Mouse (Mus musculus): ENCODE measurements around the gene Dpm1. TPM values are rescaled to one million over a fixed set of nuclear protein-coding genes. Genes with fewer than 3 reads are reported as not detected.

Gene Dpm1
- polyA plus RNA-seq, 1 experiment, result 54.7 TPM

- Histone ChIP-seq H3K4me3 (ENCODE audit: low read depth, low read length) (no peak overlapping the region), H3K27ac (ENCODE audit: insufficient read depth, low read length) (0 out of 2 replicates have a peak overlapping the region, but pooled peaks have one; percentile 17), H3K36me3 (ENCODE audit: control insufficient read depth, insufficient read depth, low read length, poor library complexity, severe bottlenecking) (peaks cover 39% of the 10 kb centered on the region), H3K27me3 (ENCODE audit: control insufficient read depth, insufficient read depth, low read length, poor library complexity, severe bottlenecking) (no peaks in the 10 kb centered on the region), H3K9me3 (replicated peaks; ENCODE audit: control insufficient read depth, insufficient read depth, low read length, poor library complexity, severe bottlenecking) (no peaks in the 10 kb centered on the region), H3K4me1 (ENCODE audit: control insufficient read depth, insufficient read depth, low read length) (peaks cover 1% of the 10 kb centered on the region), H3K9ac (ENCODE audit: low read depth, poor library complexity, severe bottlenecking) (no peak overlapping the region)
- no peak for TF ChIP-seq POLR2A (IDR thresholded peaks at IDR 0.05; ENCODE audit: insufficient read depth, low read length)
- TF ChIP-seq CTCF (IDR thresholded peaks at IDR 0.05; ENCODE audit: low read depth, low read length), result peak; percentile 66
Measured at GRCm38 (mm10) chr2:168213788-168214397, 16.5 kb downstream of the Dpm1 start.

GRCm38 (mm10) chr2:168207883-168208282 is 22.5 kb downstream of the Dpm1 start:
- Histone ChIP-seq H3K4me1 (ENCODE audit: control insufficient read depth, insufficient read depth, low read length) (peaks cover 1% of the 10 kb centered on the region), H3K9ac (ENCODE audit: low read depth, poor library complexity, severe bottlenecking) (no peak overlapping the region), H3K9me3 (replicated peaks; ENCODE audit: control insufficient read depth, insufficient read depth, low read length, poor library complexity, severe bottlenecking) (no peaks in the 10 kb centered on the region), H3K27ac (ENCODE audit: insufficient read depth, low read length) (peak overlapping the region; percentile 10; the same call in 1 of the 2 replicates), H3K4me3 (ENCODE audit: low read depth, low read length) (no peak overlapping the region), H3K27me3 (ENCODE audit: control insufficient read depth, insufficient read depth, low read length, poor library complexity, severe bottlenecking) (no peaks in the 10 kb centered on the region), H3K36me3 (ENCODE audit: control insufficient read depth, insufficient read depth, low read length, poor library complexity, severe bottlenecking) (peaks cover 42% of the 10 kb centered on the region)
- TF ChIP-seq EP300 (IDR thresholded peaks at IDR 0.05; ENCODE audit: insufficient read depth, low read depth, low read length), result no peak
- TF ChIP-seq POLR2A (IDR thresholded peaks at IDR 0.05; ENCODE audit: insufficient read depth, low read length), result no peak
- TF ChIP-seq CTCF (IDR thresholded peaks at IDR 0.05; ENCODE audit: low read depth, low read length), result no peak

- Histone ChIP-seq H3K27ac (ENCODE audit: insufficient read depth, low read length) (peak within 1 kb of the TSS; percentile 51; the same call in 1 of the 2 replicates), H3K27me3 (ENCODE audit: control insufficient read depth, insufficient read depth, low read length, poor library complexity, severe bottlenecking) (no peaks in the 10 kb centered on the region), H3K9me3 (replicated peaks; ENCODE audit: control insufficient read depth, insufficient read depth, low read length, poor library complexity, severe bottlenecking) (no peaks in the 10 kb centered on the region), H3K9ac (ENCODE audit: low read depth, poor library complexity, severe bottlenecking) (peak within 1 kb of the TSS; percentile 99), H3K4me3 (ENCODE audit: low read depth, low read length) (peak within 1 kb of the TSS; percentile 79), H3K36me3 (ENCODE audit: control insufficient read depth, insufficient read depth, low read length, poor library complexity, severe bottlenecking) (peaks cover 34% of the 10 kb centered on the region), H3K4me1 (ENCODE audit: control insufficient read depth, insufficient read depth, low read length) (peaks cover 1% of the 10 kb centered on the region)
- TF ChIP-seq EP300 (IDR thresholded peaks at IDR 0.05; ENCODE audit: insufficient read depth, low read depth, low read length) (peak; percentile 91), POLR2A (IDR thresholded peaks at IDR 0.05; ENCODE audit: insufficient read depth, low read length) (peak; percentile 25), CTCF (IDR thresholded peaks at IDR 0.05; ENCODE audit: low read depth, low read length) (peak; percentile 54)
Measured at GRCm38 (mm10) chr2:168206725-168207644, 23.4 kb downstream of the Dpm1 start, which contains the start of gene Adnp. Gene Adnp, minus strand, starts transcription at chr2:168207112.

GRCm38 (mm10) chr2:168205681-168206631 is 24.4 kb downstream of the Dpm1 start:
- Histone ChIP-seq H3K4me1 (ENCODE audit: control insufficient read depth, insufficient read depth, low read length) (peaks cover 1% of the 10 kb centered on the region), H3K27me3 (ENCODE audit: control insufficient read depth, insufficient read depth, low read length, poor library complexity, severe bottlenecking) (no peaks in the 10 kb centered on the region), H3K9me3 (replicated peaks; ENCODE audit: control insufficient read depth, insufficient read depth, low read length, poor library complexity, severe bottlenecking) (no peaks in the 10 kb centered on the region), H3K4me3 (ENCODE audit: low read depth, low read length) (peak overlapping the region; percentile 79), H3K9ac (ENCODE audit: low read depth, poor library complexity, severe bottlenecking) (peak overlapping the region; percentile 99), H3K36me3 (ENCODE audit: control insufficient read depth, insufficient read depth, low read length, poor library complexity, severe bottlenecking) (peaks cover 28% of the 10 kb centered on the region), H3K27ac (ENCODE audit: insufficient read depth, low read length) (peak overlapping the region; percentile 51; the same call in 1 of the 2 replicates)
- TF ChIP-seq POLR2A (IDR thresholded peaks at IDR 0.05; ENCODE audit: insufficient read depth, low read length) (no peak), EP300 (IDR thresholded peaks at IDR 0.05; ENCODE audit: insufficient read depth, low read depth, low read length) (no peak), CTCF (IDR thresholded peaks at IDR 0.05; ENCODE audit: low read depth, low read length) (no peak)

GRCm38 (mm10) chr2:168205265-168205664 is 25.1 kb downstream of the Dpm1 start:
- H3K36me3 ChIP-seq (ENCODE audit: control insufficient read depth, insufficient read depth, low read length, poor library complexity, severe bottlenecking), result peaks cover 25% of the 10 kb centered on the region
- H3K9me3 ChIP-seq (replicated peaks; ENCODE audit: control insufficient read depth, insufficient read depth, low read length, poor library complexity, severe bottlenecking), result no peaks in the 10 kb centered on the region
- peaks cover 1% of the 10 kb centered on the region for H3K4me1 ChIP-seq (ENCODE audit: control insufficient read depth, insufficient read depth, low read length)
- peak overlapping the region; percentile 99 for H3K9ac ChIP-seq (ENCODE audit: low read depth, poor library complexity, severe bottlenecking)
- peak; percentile 100 for TF ChIP-seq CTCF (IDR thresholded peaks at IDR 0.05; ENCODE audit: low read depth, low read length)
- peak; percentile 85 for TF ChIP-seq EP300 (IDR thresholded peaks at IDR 0.05; ENCODE audit: insufficient read depth, low read depth, low read length)
- no peak for TF ChIP-seq POLR2A (IDR thresholded peaks at IDR 0.05; ENCODE audit: insufficient read depth, low read length)
- H3K27me3 ChIP-seq (ENCODE audit: control insufficient read depth, insufficient read depth, low read length, poor library complexity, severe bottlenecking), result no peaks in the 10 kb centered on the region
- peak overlapping the region; percentile 79 for H3K4me3 ChIP-seq (ENCODE audit: low read depth, low read length)
- peak overlapping the region; percentile 16; the same call in 1 of the 2 replicates for H3K27ac ChIP-seq (ENCODE audit: insufficient read depth, low read length)
